Mouse (Mus musculus) B cell, adult (primary cell): ENCODE data around the gene Folr2. TPM values are rescaled to one million over a fixed set of nuclear protein-coding genes. Genes with fewer than 3 reads are reported as not detected.

Experiments used
- total RNA-seq: library from RNA; stranded (reverse); gene quantifications from 4 replicates; pipeline ENCODE4 v1.2.4, GENCODE M21; 2023; ENCODE audit not compliant: inconsistent age

The Folr2 gene
- 0.61 to 1.6 TPM (median 1.4 TPM) in 3 of 4 replicates, not detected in the other for total RNA-seq

GRCm38 (mm10) chr7:101857094-101857493 lies at the start of gene Folr2:
TSS of gene Folr2 (minus strand) at chr7:101857194.

GRCm38 (mm10) chr7:101906287-101906681 lies 49.3 kb upstream of the Folr2 start, which contains the start of gene Tomt:
TSS of gene Tomt (minus strand) at chr7:101906359.

GRCm38 (mm10) chr7:101905561-101906286 lies 48.7 kb upstream of the Folr2 start, which contains the start of gene Lamtor1:
TSS of gene Lamtor1 (plus strand) at chr7:101905904.

GRCm38 (mm10) chr7:101870629-101871028 lies 13.6 kb upstream of the Folr2 start, which contains the start of gene Folr1:
TSS of gene Folr1 (minus strand) at chr7:101870788.

GRCm38 (mm10) chr7:101863415-101863814 lies 6.4 kb upstream of the Folr2 start, which contains the start of gene Anapc15:
TSS of gene Anapc15 (plus strand) at chr7:101863715.

GRCm38 (mm10) chr7:101837606-101838471 lies 19.2 kb downstream of the Folr2 start, which contains the start of gene Inppl1:
TSS of gene Inppl1 (minus strand) at chr7:101838229.

GRCm38 (mm10) chr7:101817861-101818401 lies 39.1 kb downstream of the Folr2 start, which contains the start of gene Phox2a:
TSS of gene Phox2a (plus strand) at chr7:101818313.

Other genes with a start within 250 kb of the Folr2 start
- gene Clpb, start 193.6 kb downstream of the Folr2 start, total RNA-seq = 16.3 to 21.2 TPM (median 18.5 TPM) in 4 replicates
- not detected in 4 replicates for gene Phox2a, start 38.9 kb downstream of the Folr2 start, total RNA-seq
- 35.7 to 41.5 TPM (median 37.6 TPM) in 4 replicates for gene Inppl1, start 19.0 kb downstream of the Folr2 start, total RNA-seq
- 98.9 to 114 TPM (median 99.9 TPM) in 4 replicates for gene Anapc15, start 6.5 kb upstream of the Folr2 start, total RNA-seq
- not detected in 4 replicates for gene Folr1, start 13.6 kb upstream of the Folr2 start, total RNA-seq
- 71.2 to 83.9 TPM (median 79.4 TPM) in 4 replicates for gene Lamtor1, start 48.7 kb upstream of the Folr2 start, total RNA-seq
- 0.18 to 0.19 TPM in 2 of 4 replicates, not detected in the others for gene Tomt, start 49.2 kb upstream of the Folr2 start, total RNA-seq
- 0.58 to 1.6 TPM (median 1.3 TPM) in 3 of 4 replicates, not detected in the other for gene Lrrc51, start 76.7 kb upstream of the Folr2 start, total RNA-seq
- 264 to 277 TPM (median 271 TPM) in 4 replicates for gene Numa1, start 76.9 kb upstream of the Folr2 start, total RNA-seq
- 8.2 to 11.7 TPM (median 9.8 TPM) in 4 replicates for gene Il18bp, start 161.5 kb upstream of the Folr2 start, total RNA-seq
- 27.1 to 41.5 TPM (median 37.2 TPM) in 4 replicates for gene Rnf121, start 208.3 kb upstream of the Folr2 start, total RNA-seq
- gene Xndc1, start 208.3 kb upstream of the Folr2 start, total RNA-seq = 43.5 to 52.2 TPM (median 48.8 TPM) in 4 replicates
- 5.4 to 7.0 TPM (median 5.8 TPM) in 4 replicates for gene Xntrpc, start 208.5 kb upstream of the Folr2 start, total RNA-seq
- gene Trpc2, start 225.9 kb upstream of the Folr2 start, total RNA-seq = 2.7 to 4.2 TPM (median 3.4 TPM) in 4 replicates
- not detected in 4 replicates for gene Art1, start 244.5 kb upstream of the Folr2 start, total RNA-seq